Mouse (Mus musculus): ENCODE results near the gene Cpne9. TPM values are rescaled to one million over a fixed set of nuclear protein-coding genes. Genes with fewer than 3 reads are reported as not detected.
A peak's percentile ranks its signal among the peaks of the same experiment; 100 is the strongest.
"Not testable (repeated sequence)": the region's sequence is repeated elsewhere in the genome, so short reads cannot be mapped to it uniquely, and the experiment has no call there.

The Cpne9 gene
- total RNA-seq, 2 experiments from 2014 or later: not detected

- intact Hi-C loops (cut with DNase I): no loop called here
- DNase-seq: no peak
These were observed 4.2 kb downstream of the Cpne9 start for GRCm38 (mm10) chr6:113286316-113286715.

DNA sequence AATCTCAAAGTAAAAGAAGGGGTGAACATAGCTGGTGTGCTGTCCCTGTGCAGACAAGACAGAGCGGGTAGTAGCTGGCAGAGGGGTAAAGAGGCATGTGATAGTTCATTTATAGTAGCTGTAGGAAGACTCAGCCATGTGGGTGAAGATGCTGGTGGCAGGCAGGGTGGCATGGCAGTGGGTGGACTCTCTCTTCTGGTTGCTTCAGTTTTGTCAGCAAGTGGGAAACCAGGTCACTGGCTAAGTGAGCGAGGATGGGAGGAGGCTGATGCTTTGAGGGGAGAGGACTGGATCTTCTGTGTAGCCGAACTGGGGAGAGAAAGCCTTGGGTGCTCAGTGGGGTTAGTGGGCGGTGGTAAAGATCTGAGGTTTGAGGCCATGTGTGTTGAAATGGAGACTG is 5.1 kb downstream of the Cpne9 start:
- intact Hi-C loops (cut with DNase I): no loop called here
- no peak for DNase-seq

GRCm38 (mm10) chr6:113289346-113289745 is 7.2 kb downstream of the Cpne9 start:
- intact Hi-C loops (cut with DNase I): no loop called here
- DNase-seq: no peak

DNA sequence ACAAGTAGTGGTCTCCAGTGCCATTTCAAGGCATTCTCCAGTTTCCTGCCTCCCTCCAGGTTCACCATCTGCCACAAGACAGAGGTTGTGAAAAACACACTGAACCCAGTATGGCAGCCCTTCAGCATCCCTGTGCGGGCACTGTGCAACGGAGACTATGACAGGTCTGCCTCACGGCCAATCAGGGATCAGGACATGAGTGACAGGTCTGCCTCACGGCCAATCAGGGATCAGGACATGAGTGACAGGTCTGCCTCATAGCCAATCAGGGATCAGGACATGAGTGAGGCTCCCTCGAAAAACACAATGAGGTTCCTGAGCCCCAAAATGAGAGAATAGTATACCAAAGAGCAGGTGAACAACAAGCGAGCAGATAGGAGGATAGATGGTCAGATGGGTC is 8.2 kb downstream of the Cpne9 start:
- intact Hi-C loops (cut with DNase I): no loop called here
- DNase-seq: no peak

- DNase-seq: no peak
- intact Hi-C loops (cut with DNase I): no loop called here
These were observed 10.8 kb downstream of the Cpne9 start for GRCm38 (mm10) chr6:113292938-113293337.

DNA sequence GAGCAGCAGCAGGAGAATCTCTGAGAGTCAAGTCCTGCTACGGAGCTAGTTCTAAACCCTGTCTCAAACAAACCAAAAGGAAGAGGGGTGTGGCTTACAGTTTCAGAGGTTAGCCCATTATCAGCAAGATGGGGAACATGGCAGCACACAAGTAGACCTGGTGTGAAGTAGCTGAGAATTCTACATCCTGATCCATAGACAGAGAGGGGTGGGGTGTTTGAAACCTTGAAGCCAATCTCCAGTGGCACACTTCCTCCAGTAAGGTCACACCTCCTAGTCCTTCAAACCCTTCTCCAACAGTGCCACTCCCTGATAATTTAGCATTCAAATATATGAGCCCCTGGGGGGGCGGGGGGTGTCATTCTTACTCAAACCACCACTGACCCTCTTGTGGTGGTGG is 13.9 kb downstream of the Cpne9 start:
- intact Hi-C loops (cut with DNase I): no loop called here
- no peak for DNase-seq

DNA sequence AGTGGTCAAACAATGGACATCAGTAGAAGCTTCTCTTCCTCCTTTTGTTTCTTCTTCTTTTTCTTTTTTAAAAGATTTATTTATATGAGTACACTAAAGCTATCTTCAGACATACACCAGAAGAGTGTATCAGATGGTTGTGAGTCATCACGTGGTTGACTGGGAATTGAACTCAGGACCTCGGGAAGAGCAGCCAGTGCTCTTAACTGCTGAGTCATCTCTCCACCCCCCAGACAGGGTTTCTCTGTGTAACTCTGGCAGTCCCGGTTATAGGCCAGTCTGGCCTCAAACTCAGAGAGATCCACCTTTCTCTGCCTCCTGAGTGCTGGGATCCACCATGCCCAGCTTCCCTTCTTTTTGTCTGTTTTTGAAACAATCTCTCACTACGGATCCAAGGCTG is 14.5 kb downstream of the Cpne9 start:
- intact Hi-C loops (cut with DNase I): no loop called here
- no peak for DNase-seq

DNA sequence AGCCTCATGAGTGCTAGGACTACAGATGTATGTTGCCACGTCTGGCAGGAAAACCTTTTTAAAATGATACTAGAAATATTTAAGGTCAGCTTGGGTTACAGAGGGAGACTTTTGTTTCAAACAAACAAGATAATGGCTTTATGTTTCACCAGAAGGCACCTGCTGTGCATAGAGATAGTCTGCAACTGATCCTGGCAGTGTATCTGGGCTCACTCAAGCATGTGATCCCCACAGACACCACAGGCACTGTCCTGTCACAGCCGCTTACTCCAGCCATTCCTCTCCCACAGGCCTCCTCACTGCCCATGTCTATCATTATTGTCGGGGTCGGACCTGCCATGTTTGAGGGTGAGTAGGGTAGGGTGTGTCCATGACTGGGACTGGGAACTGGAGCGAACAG is 19.2 kb downstream of the Cpne9 start:
- intact Hi-C loops (cut with DNase I): loop anchor here (5.0 to 10.0 kb wide), 3 partner anchors 129 to 257 kb away; partner anchors contain the start of genes Setd5 and Thumpd3
- DNase-seq: no peak

- DNase-seq: no peak
- intact Hi-C loops (cut with DNase I): loop anchor here (5.0 to 10.0 kb wide), 3 partner anchors 130 to 257 kb away; partner anchors contain the start of genes Setd5 and Thumpd3
These were observed 20.2 kb downstream of the Cpne9 start for GRCm38 (mm10) chr6:113302258-113302657.

DNA sequence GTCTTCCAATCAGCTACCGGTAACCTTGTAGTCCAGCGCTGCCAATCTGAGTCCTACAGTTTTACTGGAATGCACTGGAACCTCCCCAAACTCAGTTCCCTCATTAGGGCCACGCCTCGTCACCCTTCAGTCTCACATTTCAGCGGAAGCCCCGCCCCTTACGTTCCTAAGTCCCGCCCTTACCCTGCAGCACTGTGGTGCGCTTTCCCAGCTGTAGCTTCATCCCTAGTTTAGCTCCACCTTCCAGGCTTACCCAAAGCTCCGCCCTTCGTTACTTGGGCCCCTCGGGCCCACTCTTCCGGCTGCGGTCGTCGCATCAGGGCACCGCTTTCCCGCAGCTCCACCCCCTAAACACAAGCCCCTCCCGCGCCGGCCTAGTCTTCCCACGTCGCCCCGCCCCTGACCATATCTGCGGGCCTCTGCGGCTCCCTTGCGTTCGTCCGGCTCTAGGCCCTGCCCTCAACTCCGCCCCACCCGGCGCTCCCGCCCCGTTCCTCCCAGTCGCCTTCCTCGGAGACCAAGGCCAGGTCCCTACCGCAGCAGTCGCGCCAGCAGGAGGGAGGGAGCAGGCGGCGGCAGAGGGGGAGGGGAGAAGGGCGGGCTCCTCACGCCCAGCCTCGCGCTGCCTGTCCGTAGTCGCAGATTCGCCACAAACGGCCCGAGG is 24.3 kb downstream of the Cpne9 start:
- intact Hi-C loops (cut with DNase I): loop anchor here (5.0 to 10.0 kb wide), 3 partner anchors 69 to 262 kb away; partner anchors contain the start of genes Mtmr14, Setd5 and Thumpd3
- DNase-seq: peak; percentile 99 to 100

GRCm38 (mm10) chr6:113306986-113307349 is 24.9 kb downstream of the Cpne9 start, which contains the start of gene Brpf1:
Brpf1 (plus strand) TSS chr6:113307137.
- intact Hi-C loops (cut with DNase I): loop anchor here (5.0 to 10.0 kb wide), 3 partner anchors 70 to 262 kb away; partner anchors contain the start of genes Mtmr14, Setd5 and Thumpd3
- no peak for DNase-seq

DNA sequence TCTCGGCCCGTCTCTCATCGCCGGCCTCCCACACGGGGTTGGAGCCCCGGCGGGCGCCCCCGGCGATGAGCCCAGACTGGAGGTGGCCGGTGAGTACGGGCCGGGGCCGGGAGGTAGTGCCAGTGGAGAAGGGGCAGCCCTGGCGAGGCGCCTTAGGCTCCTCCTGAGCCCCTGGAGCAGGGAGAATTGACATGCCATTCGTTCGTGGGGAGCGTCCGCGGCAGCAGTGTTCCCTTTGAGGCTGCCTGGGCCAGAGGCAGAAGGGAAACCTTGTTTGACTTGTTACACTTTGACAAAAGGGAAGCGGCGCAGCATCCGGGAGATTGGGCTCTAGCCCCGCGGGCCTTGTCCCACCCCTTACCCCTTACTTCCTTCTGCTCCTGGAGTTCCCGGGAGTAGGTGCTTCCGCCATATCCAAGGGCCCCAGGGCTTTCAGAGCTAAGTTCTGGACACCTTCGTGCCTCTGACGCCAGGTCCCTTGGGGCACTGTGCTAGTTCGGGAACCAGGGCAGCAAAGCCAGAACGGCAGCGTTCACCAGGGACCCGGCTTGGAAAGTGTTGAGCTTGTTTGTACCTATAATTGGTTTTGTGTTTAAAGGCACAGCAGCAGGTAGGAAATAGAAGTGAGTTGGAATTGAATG is 25.5 kb downstream of the Cpne9 start:
- intact Hi-C loops (cut with DNase I): loop anchor here (5.0 to 10.0 kb wide), 3 partner anchors 70 to 263 kb away; partner anchors contain the start of genes Mtmr14, Setd5 and Thumpd3
- DNase-seq: peak; percentile 11 to 39

- intact Hi-C loops (cut with DNase I): loop anchor here (5.0 to 10.0 kb wide), 3 partner anchors 71 to 263 kb away; partner anchors contain the start of genes Mtmr14, Setd5 and Thumpd3
- no peak for DNase-seq
These were observed 26.0 kb downstream of the Cpne9 start for GRCm38 (mm10) chr6:113308141-113308540.

DNA sequence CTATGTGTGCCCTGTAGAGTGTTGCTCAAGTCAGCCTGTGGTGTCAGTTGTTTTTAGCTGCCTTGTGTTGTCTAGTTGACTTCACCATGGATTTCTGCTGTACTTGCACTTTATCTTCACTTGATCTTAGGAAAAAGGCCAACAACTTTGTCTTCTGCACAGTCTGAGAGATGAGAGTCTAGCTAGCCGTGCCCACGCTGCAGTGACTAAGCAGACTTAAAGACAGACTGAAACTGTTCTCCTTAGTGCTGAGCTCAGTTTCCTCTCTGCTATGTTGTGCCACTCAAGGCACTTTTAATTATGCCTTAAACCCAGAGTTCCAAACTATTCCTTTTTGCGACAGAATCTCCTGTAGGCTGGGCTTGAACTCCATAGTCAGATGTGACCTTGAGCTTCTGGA is 33.9 kb downstream of the Cpne9 start:
- intact Hi-C loops (cut with DNase I): no loop called here
- no peak for DNase-seq

DNA sequence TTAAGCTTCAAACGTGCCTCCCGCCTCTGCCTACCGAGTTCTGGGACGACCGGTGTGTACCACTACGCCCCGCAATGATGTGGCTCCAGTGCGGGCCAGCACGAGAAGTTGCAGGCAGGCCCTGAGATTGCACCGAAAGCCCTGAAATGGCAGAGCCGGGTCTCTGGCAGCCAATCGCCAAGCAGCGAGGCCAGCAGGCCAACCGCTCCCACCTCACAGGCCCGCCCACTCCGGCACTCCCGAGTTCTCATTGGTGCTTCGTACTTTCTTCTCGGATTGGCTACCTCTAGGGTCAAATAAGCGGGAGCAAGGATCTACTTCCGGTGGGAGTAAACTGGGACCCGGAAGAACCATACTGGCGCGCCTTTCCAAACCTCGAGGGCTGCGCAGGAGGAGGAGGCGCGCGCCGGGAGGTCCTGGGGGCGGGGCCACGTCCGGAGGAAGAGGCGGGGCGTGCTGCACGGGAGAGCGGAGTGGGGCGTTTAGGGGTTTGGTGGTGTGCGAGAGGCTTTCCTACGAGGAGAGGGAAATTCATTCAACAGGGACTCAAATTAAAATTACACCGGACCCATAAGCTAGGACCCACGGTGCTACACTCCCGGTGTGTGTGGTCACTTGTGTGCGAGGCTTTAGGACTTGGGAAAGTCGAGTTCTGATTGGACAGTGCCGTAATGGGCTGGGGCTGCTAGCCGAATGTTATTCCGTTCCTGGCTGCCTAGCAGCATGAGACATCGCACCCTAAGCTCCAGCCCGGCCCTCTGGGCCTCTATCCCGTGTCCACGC is 44.6 kb downstream of the Cpne9 start, which contains the start of gene Ogg1:
Gene Ogg1, plus strand, starts transcription at position 440 of the 783 bp plus-strand sequence.
- intact Hi-C loops (cut with DNase I): no loop called here
- DNase-seq: peak; percentile 92 to 97

- intact Hi-C loops (cut with DNase I): no loop called here
These were observed 47.3 kb downstream of the Cpne9 start for GRCm38 (mm10) chr6:113329396-113329795.

GRCm38 (mm10) chr6:113330547-113330946 is 48.4 kb downstream of the Cpne9 start:
- DNase-seq: no peak
- intact Hi-C loops (cut with DNase I): no loop called here

More at GRCm38 (mm10) chr6:113329396-113329795, 47.3 kb downstream of the Cpne9 start:
- DNase-seq: no peak

DNA sequence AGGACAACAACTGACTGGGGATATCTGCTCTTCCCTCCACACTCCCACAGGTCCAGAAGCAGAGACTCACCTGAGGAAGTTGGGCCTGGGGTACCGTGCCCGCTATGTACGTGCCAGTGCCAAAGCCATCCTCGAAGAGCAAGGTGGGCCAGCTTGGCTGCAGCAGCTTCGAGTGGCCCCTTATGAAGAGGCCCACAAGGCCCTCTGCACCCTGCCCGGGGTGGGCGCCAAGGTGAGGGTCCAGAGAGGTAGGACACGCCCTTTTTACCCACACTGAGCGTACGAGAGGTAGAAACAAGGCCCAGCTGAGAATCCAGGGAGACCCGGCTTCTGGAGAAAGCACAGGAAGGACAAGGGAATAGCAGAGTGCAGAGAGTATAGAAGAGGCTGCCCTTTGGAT is 49.6 kb downstream of the Cpne9 start:
- intact Hi-C loops (cut with DNase I): no loop called here
- DNase-seq: no peak

- intact Hi-C loops (cut with DNase I); DNase-seq: not testable (repeated sequence)
These were observed 50.6 kb downstream of the Cpne9 start for GRCm38 (mm10) chr6:113332734-113333133.

- intact Hi-C loops (cut with DNase I): no loop called here
- no peak for DNase-seq
These were observed 51.2 kb downstream of the Cpne9 start for GRCm38 (mm10) chr6:113333137-113333950.
